Mouse (Mus musculus) ES-E14 (cell line): Measurements from ENCODE around the gene Tyrobp.

Experiments used
- CHD2 ChIP-seq: IDR thresholded peaks from 2 replicates; pipeline ENCODE4 v1.6.1; 2014; ENCODE audit warnings: mild to moderate bottlenecking, low read depth, low read length, inconsistent platforms
- ZC3H11A ChIP-seq: IDR thresholded peaks from 2 replicates; pipeline ENCODE4 v1.6.1; 2012; ENCODE audit warnings: low read depth, mild to moderate bottlenecking, inconsistent platforms, low read length, borderline replicate concordance

GRCm38 (mm10) chr7:30436879-30437278, 23.3 kb downstream of the Tyrobp start:
- no peak for TF ChIP-seq ZC3H11A
- no peak for TF ChIP-seq CHD2
